Mouse (Mus musculus) MEL (cell line): ENCODE data around the gene Cmtm6. TPM values are rescaled to one million over a fixed set of nuclear protein-coding genes. Genes with fewer than 3 reads are reported as not detected.

Source experiments
- DNase-seq: peaks from one replicate; pipeline ENCODE4 v3.0.0; 2011; ENCODE audit warnings: low read depth, low spot score
- H3K27ac ChIP-seq: 2 replicates; pipeline ENCODE4 v1.5.1; 2012; ENCODE audit warnings: low read depth, mild to moderate bottlenecking, control low read depth, low read length, moderate library complexity; ENCODE audit not compliant: control insufficient read depth
- H3K27me3 ChIP-seq, 2 experiments: fragments of 150-350 bp in 1 of 2; sonication (generic) in 1 of 2; 2 replicates each; pipeline ENCODE4 v1.6.1; 2012; ENCODE audit warnings: low read length in 2 of 2, mild to moderate bottlenecking in 2 of 2, improper control_type of control experiment in 1 of 2, moderate library complexity in 1 of 2; ENCODE audit not compliant: insufficient read depth in 2 of 2, control insufficient read depth in 1 of 2
- H3K36me3 ChIP-seq, 2 experiments: 2 replicates each; pipeline ENCODE4 v1.6.1; 2012 to 2014; ENCODE audit warnings: low read length in 2 of 2, improper control_type of control experiment in 1 of 2, inconsistent platforms in 1 of 2, mild to moderate bottlenecking in 1 of 2; ENCODE audit not compliant: insufficient read depth in 2 of 2, control insufficient read depth in 1 of 2
- H3K4me1 ChIP-seq, 2 experiments: fragments of 150-350 bp in 1 of 2; sonication (generic) in 1 of 2; 2 replicates each; pipeline ENCODE4 v1.6.1; 2012; ENCODE audit warnings: low read length in 2 of 2, improper control_type of control experiment in 1 of 2, mild to moderate bottlenecking in 1 of 2; ENCODE audit not compliant: insufficient read depth in 2 of 2, control insufficient read depth in 1 of 2
- H3K4me3 ChIP-seq, 2 experiments: fragments of 150-350 bp in 1 of 2; sonication (generic) in 1 of 2; 2 replicates each; pipeline ENCODE4 v1.5.1; 2012; ENCODE audit warnings: low read depth in 2 of 2, low read length in 2 of 2, mild to moderate bottlenecking in 2 of 2, moderate library complexity in 2 of 2, control low read depth in 1 of 2, improper control_type of control experiment in 1 of 2; ENCODE audit not compliant: control insufficient read depth in 1 of 2, insufficient read depth in 1 of 2
- H3K79me2 ChIP-seq: 2 replicates; pipeline ENCODE4 v1.6.1; 2012; ENCODE audit warnings: mild to moderate bottlenecking, low read length, moderate library complexity; ENCODE audit not compliant: control insufficient read depth, poor library complexity, insufficient read depth
- H3K9ac ChIP-seq: 2 replicates; pipeline ENCODE4 v1.6.1; 2012; ENCODE audit warnings: low read depth, mild to moderate bottlenecking, control low read depth, low read length, moderate library complexity; ENCODE audit not compliant: control insufficient read depth, poor library complexity, severe bottlenecking
- H3K9me3 ChIP-seq: fragments of 150-350 bp; sonication (generic); replicated peaks from 2 replicates; pipeline ENCODE4 v1.6.1; 2012; ENCODE audit warnings: mild to moderate bottlenecking, low read length, improper control_type of control experiment, moderate library complexity; ENCODE audit not compliant: insufficient read depth
- BHLHE40 ChIP-seq: IDR thresholded peaks from 2 replicates; pipeline ENCODE4 v1.6.1; 2012; ENCODE audit warnings: low read depth, mild to moderate bottlenecking, inconsistent platforms, low read length, improper control_type of control experiment, borderline replicate concordance
- CHD1 ChIP-seq: IDR thresholded peaks from 2 replicates; pipeline ENCODE4 v1.6.1; 2012; ENCODE audit warnings: low read depth, mild to moderate bottlenecking, inconsistent platforms, low read length, improper control_type of control experiment
- CHD2 ChIP-seq: IDR thresholded peaks from 2 replicates; pipeline ENCODE4 v1.6.1; 2011; ENCODE audit warnings: low read length, improper control_type of control experiment
- CTCF ChIP-seq, 3 experiments: IDR thresholded peaks in 2 of 3; conservative IDR thresholded peaks in 1 of 3; 2 replicates each; pipeline ENCODE4 v1.5.1; 2011 to 2012; ENCODE audit warnings: low read length in 3 of 3, low read depth in 2 of 3, mild to moderate bottlenecking in 2 of 3, improper control_type of control experiment in 1 of 3, inconsistent platforms in 1 of 3, mixed read lengths in 1 of 3, moderate library complexity in 1 of 3; ENCODE audit not compliant: control insufficient read depth in 1 of 3, insufficient read depth in 1 of 3, poor library complexity in 1 of 3, severe bottlenecking in 1 of 3
- ELF1 ChIP-seq: IDR thresholded peaks from 2 replicates; pipeline ENCODE4 v1.6.1; 2014; ENCODE audit warnings: low read depth, mild to moderate bottlenecking, inconsistent platforms, low read length, improper control_type of control experiment, moderate library complexity
- EP300 ChIP-seq, 2 experiments: IDR thresholded peaks; 2 replicates each; pipeline ENCODE4 v1.6.1; 2011; ENCODE audit warnings: improper control_type of control experiment in 2 of 2, low read length in 2 of 2, low read depth in 1 of 2, mild to moderate bottlenecking in 1 of 2
- GABPA ChIP-seq: IDR thresholded peaks from 2 replicates; pipeline ENCODE4 v1.6.1; 2012; ENCODE audit warnings: low read depth, mild to moderate bottlenecking, inconsistent platforms, low read length, improper control_type of control experiment, moderate library complexity
- GATA1 ChIP-seq: IDR thresholded peaks from 2 replicates; pipeline ENCODE4 v1.6.1; 2011; ENCODE audit warnings: low read depth, low read length, improper control_type of control experiment
- HCFC1 ChIP-seq: IDR thresholded peaks from 2 replicates; pipeline ENCODE4 v1.6.1; 2012; ENCODE audit warnings: low read depth, mild to moderate bottlenecking, inconsistent platforms, low read length, improper control_type of control experiment, moderate library complexity
- JUND ChIP-seq: IDR thresholded peaks from 2 replicates; pipeline ENCODE4 v1.6.1; 2011; ENCODE audit warnings: low read depth, mild to moderate bottlenecking, improper control_type of control experiment, low read length
- KAT2A ChIP-seq: conservative IDR thresholded peaks from 2 replicates; pipeline ENCODE4 v1.6.1; 2012; ENCODE audit warnings: low read depth, low read length, improper control_type of control experiment, inconsistent platforms
- MAX ChIP-seq: IDR thresholded peaks from 2 replicates; pipeline ENCODE4 v1.6.1; 2011; ENCODE audit warnings: low read length, improper control_type of control experiment
- MAZ ChIP-seq: IDR thresholded peaks from 2 replicates; pipeline ENCODE4 v1.6.1; 2012; ENCODE audit warnings: low read depth, mild to moderate bottlenecking, inconsistent platforms, low read length, improper control_type of control experiment
- MXI1 ChIP-seq: IDR thresholded peaks from 2 replicates; pipeline ENCODE4 v1.6.1; 2011; ENCODE audit warnings: mild to moderate bottlenecking, low read depth, low read length, improper control_type of control experiment
- MYB ChIP-seq: IDR thresholded peaks from 2 replicates; pipeline ENCODE4 v1.6.1; 2011; ENCODE audit warnings: mild to moderate bottlenecking, low read depth, low read length, improper control_type of control experiment
- MYC ChIP-seq: IDR thresholded peaks from 2 replicates; pipeline ENCODE4 v1.6.1; 2011; ENCODE audit warnings: low read depth, mild to moderate bottlenecking, low read length, improper control_type of control experiment, moderate library complexity
- NELFE ChIP-seq: IDR thresholded peaks from 2 replicates; pipeline ENCODE4 v1.6.1; 2011; ENCODE audit warnings: low read depth, low read length, improper control_type of control experiment
- POLR2A ChIP-seq, 2 experiments: IDR thresholded peaks; 2 replicates each; pipeline ENCODE4 v1.6.1; 2011 to 2012; ENCODE audit warnings: low read length in 2 of 2, mild to moderate bottlenecking in 2 of 2, control low read depth in 1 of 2, improper control_type of control experiment in 1 of 2, low read depth in 1 of 2, moderate library complexity in 1 of 2; ENCODE audit not compliant: control insufficient read depth in 1 of 2, insufficient read depth in 1 of 2, poor library complexity in 1 of 2
- POLR2AphosphoS2 ChIP-seq: IDR thresholded peaks from 2 replicates; pipeline ENCODE4 v1.6.1; 2011; ENCODE audit warnings: low read length, improper control_type of control experiment
- POLR2AphosphoS5 ChIP-seq: IDR thresholded peaks from 2 replicates; pipeline ENCODE4 v1.6.1; 2012; ENCODE audit warnings: low read depth, borderline replicate concordance, mild to moderate bottlenecking, inconsistent platforms, low read length, moderate library complexity, mixed read lengths
- RAD21 ChIP-seq: IDR thresholded peaks from 2 replicates; pipeline ENCODE4 v1.6.1; 2011; ENCODE audit warnings: mild to moderate bottlenecking, low read depth, low read length, improper control_type of control experiment
- RCOR1 ChIP-seq: IDR thresholded peaks from 2 replicates; pipeline ENCODE4 v1.6.1; 2012; ENCODE audit warnings: low read depth, mild to moderate bottlenecking, inconsistent platforms, low read length, improper control_type of control experiment
- SIN3A ChIP-seq: IDR thresholded peaks from 2 replicates; pipeline ENCODE4 v1.6.1; 2012; ENCODE audit warnings: low read length, improper control_type of control experiment, inconsistent platforms
- TAL1 ChIP-seq: IDR thresholded peaks from 2 replicates; pipeline ENCODE4 v1.6.1; 2012; ENCODE audit warnings: mild to moderate bottlenecking, inconsistent platforms, low read length, moderate library complexity, mixed read lengths
- TBP ChIP-seq: IDR thresholded peaks from 2 replicates; pipeline ENCODE4 v1.8.0; 2011; ENCODE audit warnings: low read depth, low read length, improper control_type of control experiment
- TCF12 ChIP-seq: IDR thresholded peaks from 2 replicates; pipeline ENCODE4 v1.6.1; 2014; ENCODE audit warnings: low read depth, mild to moderate bottlenecking, inconsistent platforms, low read length, improper control_type of control experiment, moderate library complexity
- UBTF ChIP-seq: IDR thresholded peaks from 2 replicates; pipeline ENCODE4 v1.6.1; 2012; ENCODE audit warnings: low read depth, mild to moderate bottlenecking, inconsistent platforms, low read length, improper control_type of control experiment, moderate library complexity, borderline replicate concordance; ENCODE audit not compliant: insufficient read depth
- USF2 ChIP-seq, 2 experiments: IDR thresholded peaks; 2 replicates each; pipeline ENCODE4 v1.6.1; 2011 to 2012; ENCODE audit warnings: improper control_type of control experiment in 2 of 2, low read length in 2 of 2, borderline replicate concordance in 1 of 2, inconsistent platforms in 1 of 2, low read depth in 1 of 2, mild to moderate bottlenecking in 1 of 2; ENCODE audit not compliant: insufficient read depth in 1 of 2
- ZC3H11A ChIP-seq: IDR thresholded peaks from 2 replicates; pipeline ENCODE4 v1.6.1; 2012; ENCODE audit warnings: low read depth, mild to moderate bottlenecking, inconsistent platforms, low read length, improper control_type of control experiment
- ZKSCAN1 ChIP-seq: IDR thresholded peaks from 2 replicates; pipeline ENCODE4 v1.6.1; 2012; ENCODE audit warnings: low read depth, mild to moderate bottlenecking, inconsistent platforms, low read length, improper control_type of control experiment, moderate library complexity
- ZMIZ1 ChIP-seq: IDR thresholded peaks from 2 replicates; pipeline ENCODE4 v1.6.1; 2012; ENCODE audit warnings: low read depth, mild to moderate bottlenecking, inconsistent platforms, low read length, improper control_type of control experiment, moderate library complexity
- polyA plus RNA-seq, 2 experiments: library from polyadenylated mRNA; stranded (reverse) in 1 of 2; unstranded in 1 of 2; fragments of >175 nt in 1 of 2; fragments of >200 nt in 1 of 2; gene quantifications; 2 replicates each; pipeline versions ENCODE4 v1.2.1 to v1.2.4; 2012; ENCODE audit warnings: low replicate concordance in 2 of 2, low read depth in 1 of 2; ENCODE audit not compliant: insufficient read length in 2 of 2, insufficient read depth in 1 of 2, missing spikeins in 1 of 2
- total RNA-seq: library from RNA; depleted of rRNA; stranded (reverse); fragments of 300-350 nt; gene quantifications from 2 replicates; pipeline ENCODE4 v1.2.3, GENCODE M21; 2012

The Cmtm6 gene
- total and polyA plus RNA-seq, 3 experiments: 17.6 to 21.7 TPM; not detected in 1

- TF ChIP-seq POLR2AphosphoS5 (no peak), ZMIZ1 (peak; percentile 75; the same call in 1 of the 2 replicates), CTCF (IDR thresholded peaks at IDR 0.05 in 2 of 3, conservative IDR thresholded peaks at IDR 0.05 in 1 of 3; ENCODE audit: control insufficient read depth in 1 of 3, insufficient read depth in 1 of 3, low read depth in 2 of 3, low read length in 3 of 3, poor library complexity in 1 of 3, severe bottlenecking in 1 of 3) (no peak), UBTF (peak; percentile 34; the same call in 1 of the 2 replicates), USF2 (IDR thresholded peaks at IDR 0.05; ENCODE audit: borderline replicate concordance in 1 of 2, insufficient read depth in 1 of 2, low read depth in 1 of 2, low read length in 2 of 2) (no peak), TAL1 (no peak), EP300 (IDR thresholded peaks at IDR 0.05; ENCODE audit: low read depth in 1 of 2, low read length in 2 of 2) (peak in 1 of 2 experiments; percentile 39; a peak in 1 of 4 replicates), ELF1 (peak; percentile 70), BHLHE40 (no peak), ZC3H11A (no peak), MAZ (peak; percentile 44), MXI1 (peak; percentile 85; the same call in 1 of the 2 replicates), CHD1 (no peak; the same call in 1 of the 2 replicates), TBP (peak; percentile 47; the same call in 1 of the 2 replicates), GATA1 (no peak), SIN3A (peak; percentile 60; the same call in 1 of the 2 replicates), JUND (no peak), ZKSCAN1 (no peak)
- TF ChIP-seq, all 39 proteins: peak for 18
These were observed 50.8 kb downstream of the Cmtm6 start, which contains the start of gene Cmtm7 (continued) for GRCm38 (mm10) chr9:114781526-114782212.

- Histone ChIP-seq H3K4me1 (peaks cover 17 to 45% of the 10 kb centered on the region in 2 experiments), H3K36me3 (peaks cover 0 to 38% of the 10 kb centered on the region in 2 experiments; a peak in 2 of 4 replicates), H3K79me2 (peaks cover 18% of the 10 kb centered on the region), H3K27ac (peak overlapping the region; percentile 93), H3K27me3 (no peaks in the 10 kb centered on the region), H3K9me3 (no peaks in the 10 kb centered on the region), H3K9ac (peak overlapping the region; percentile 74), H3K4me3 (peak overlapping the region; percentile 53 to 56)
- peak; percentile 84 for DNase-seq
- TF ChIP-seq ELF1: peak; percentile 64
- no peak for TF ChIP-seq ZC3H11A
- TF ChIP-seq RAD21: no peak
- TF ChIP-seq MAX: peak; percentile 47; the same call in 1 of the 2 replicates
- TF ChIP-seq CHD1: no peak; the same call in 1 of the 2 replicates
- TF ChIP-seq GABPA: no peak
- TF ChIP-seq MYB: 0 out of 2 replicates have a peak, but pooled peaks have one; percentile 45
- peak; percentile 79 for TF ChIP-seq CHD2
- peak; percentile 46; the same call in 1 of the 2 replicates for TF ChIP-seq HCFC1
- no peak for TF ChIP-seq CTCF (IDR thresholded peaks at IDR 0.05 in 2 of 3, conservative IDR thresholded peaks at IDR 0.05 in 1 of 3; ENCODE audit: control insufficient read depth in 1 of 3, insufficient read depth in 1 of 3, low read depth in 2 of 3, low read length in 3 of 3, poor library complexity in 1 of 3, severe bottlenecking in 1 of 3)
- no peak for TF ChIP-seq USF2 (IDR thresholded peaks at IDR 0.05; ENCODE audit: borderline replicate concordance in 1 of 2, insufficient read depth in 1 of 2, low read depth in 1 of 2, low read length in 2 of 2)
- peak; percentile 61; the same call in 1 of the 2 replicates for TF ChIP-seq RCOR1
- TF ChIP-seq TCF12: peak; percentile 51
- TF ChIP-seq NELFE: peak; percentile 66
- TF ChIP-seq POLR2AphosphoS2: no peak; the same call in 1 of the 2 replicates
- peak in 1 of 2 experiments; percentile 69; a peak in 2 of 4 replicates for TF ChIP-seq POLR2A (IDR thresholded peaks at IDR 0.05; ENCODE audit: control insufficient read depth in 1 of 2, insufficient read depth in 1 of 2, low read depth in 1 of 2, low read length in 2 of 2, poor library complexity in 1 of 2)
- no peak for TF ChIP-seq KAT2A
- TF ChIP-seq TAL1: no peak
- TF ChIP-seq UBTF: no peak
- peak; percentile 75; the same call in 1 of the 2 replicates for TF ChIP-seq MYC
These were observed 54.7 kb downstream of the Cmtm6 start for GRCm38 (mm10) chr9:114785432-114786125.
